Mouse (Mus musculus) erythroblast, embryonic 14.5 days (primary cell): ENCODE results near the gene Lect2. TPM values are rescaled to one million over a fixed set of nuclear protein-coding genes. Genes with fewer than 3 reads are reported as not detected.

Experiments used
- H3K27me3 ChIP-seq: 2 replicates; pipeline ENCODE4 v1.6.1; 2012; ENCODE audit warnings: inconsistent platforms; ENCODE audit not compliant: control insufficient read depth
- H3K36me3 ChIP-seq: 2 replicates; pipeline ENCODE4 v1.6.1; 2012; ENCODE audit warnings: mild to moderate bottlenecking, inconsistent platforms; ENCODE audit not compliant: control insufficient read depth
- H3K4me1 ChIP-seq: 2 replicates; pipeline ENCODE4 v1.6.1; 2012; ENCODE audit warnings: inconsistent platforms; ENCODE audit not compliant: control insufficient read depth
- H3K4me3 ChIP-seq: replicated peaks from 2 replicates; pipeline ENCODE3; 2012; ENCODE audit warnings: moderate library complexity, mild to moderate bottlenecking, inconsistent platforms
- H3K9me3 ChIP-seq: 2 replicates; pipeline ENCODE4 v1.6.1; 2012; ENCODE audit warnings: low read length, inconsistent platforms, mixed read lengths; ENCODE audit not compliant: control insufficient read depth
- GATA1 ChIP-seq: IDR thresholded peaks from 2 replicates; pipeline ENCODE4 v1.6.1; 2012; ENCODE audit warnings: low read length, inconsistent platforms, mixed read lengths
- TAL1 ChIP-seq: IDR thresholded peaks from 3 replicates; pipeline ENCODE4 v1.6.1; 2012; ENCODE audit warnings: low read length, inconsistent platforms, mixed read lengths
- polyA plus RNA-seq: library from polyadenylated mRNA; stranded (reverse); fragments of >175 nt; gene quantifications from 2 replicates; pipeline ENCODE4 v1.2.3, GENCODE M21; 2012

Lect2 gene
- polyA plus RNA-seq, 1 experiment: 0.06 TPM

DNA sequence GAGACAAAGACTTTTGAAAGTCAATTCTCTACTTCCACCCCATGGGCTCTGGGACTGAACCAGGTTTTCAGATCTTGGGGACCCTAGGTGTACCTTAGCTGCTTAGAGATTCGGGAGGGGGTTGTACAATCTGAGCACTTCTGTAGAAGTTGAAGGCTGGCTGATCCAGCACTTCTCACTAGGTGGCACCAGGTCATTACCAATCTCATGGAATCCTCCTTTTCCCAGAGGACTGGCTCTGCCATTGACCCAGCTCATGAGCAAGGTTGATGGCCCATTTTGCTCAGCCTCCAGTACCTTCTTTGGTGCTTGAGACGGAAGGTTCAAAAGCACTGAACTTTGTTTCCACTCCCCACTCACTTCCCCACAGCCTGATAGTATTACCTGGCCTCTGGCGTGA, 48.2 kb downstream of the Lect2 start:
- H3K9me3 ChIP-seq: peaks cover 2% of the 10 kb centered on the region
- no peaks in the 10 kb centered on the region for H3K27me3 ChIP-seq
- H3K4me1 ChIP-seq: no peaks in the 10 kb centered on the region
- H3K4me3 ChIP-seq: no peak overlapping the region
- TF ChIP-seq TAL1 (no peak), GATA1 (no peak)
- no peaks in the 10 kb centered on the region for H3K36me3 ChIP-seq

DNA sequence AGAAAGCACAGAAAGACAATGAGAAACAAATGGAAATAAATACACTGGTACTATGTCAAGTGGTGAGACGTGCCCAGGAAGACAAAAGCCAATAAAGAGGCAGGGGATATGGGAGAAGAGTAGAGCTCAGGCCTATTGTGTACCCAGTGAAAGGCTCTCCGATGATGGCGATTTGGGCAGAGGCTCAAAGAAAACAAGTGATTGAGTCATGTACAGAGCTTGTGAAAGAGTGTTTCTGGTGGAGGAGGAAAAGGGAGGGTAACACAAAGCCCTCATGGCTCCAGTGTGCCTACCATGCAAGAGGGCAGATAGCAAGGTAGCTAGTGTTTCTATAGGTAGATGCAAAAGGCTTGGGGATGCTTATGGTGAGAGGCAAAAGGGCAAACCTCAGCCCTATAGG, 53.9 kb downstream of the Lect2 start:
- Histone ChIP-seq H3K9me3 (peaks cover 5% of the 10 kb centered on the region), H3K27me3 (no peaks in the 10 kb centered on the region), H3K36me3 (no peaks in the 10 kb centered on the region), H3K4me3 (no peak overlapping the region), H3K4me1 (no peaks in the 10 kb centered on the region)
- TF ChIP-seq GATA1 (no peak), TAL1 (no peak)

Other genes starting within 250 kb of the Lect2 start
- gene Gm3045, start 121.9 kb downstream of the Lect2 start, polyA plus RNA-seq: not detected in 2 replicates
- 0.02 TPM in 1 of 2 replicates, not detected in the other for gene Slc25a48, start 110.1 kb downstream of the Lect2 start, polyA plus RNA-seq
- gene Il9, start 66.3 kb downstream of the Lect2 start, polyA plus RNA-seq: not detected in 2 replicates
- 0.01 TPM in 1 of 2 replicates, not detected in the other for gene Fbxl21, start 26.0 kb downstream of the Lect2 start, polyA plus RNA-seq
- 0.13 and 0.18 TPM in 2 replicates for gene Tgfbi, start 61.0 kb upstream of the Lect2 start, polyA plus RNA-seq
- gene Smad5, start 154.5 kb upstream of the Lect2 start, polyA plus RNA-seq: 0.01 TPM in 1 of 2 replicates, not detected in the other
- not detected in 2 replicates for gene Gm45623, start 205.3 kb upstream of the Lect2 start, polyA plus RNA-seq